Mouse (Mus musculus): ENCODE measurements around the gene Cand2. TPM values are rescaled to one million over a fixed set of nuclear protein-coding genes. Genes with fewer than 3 reads are reported as not detected.

Gene Cand2
- polyA plus RNA-seq, 2 experiments from 2014 or later: 2.3 to 3.3 TPM

DNA sequence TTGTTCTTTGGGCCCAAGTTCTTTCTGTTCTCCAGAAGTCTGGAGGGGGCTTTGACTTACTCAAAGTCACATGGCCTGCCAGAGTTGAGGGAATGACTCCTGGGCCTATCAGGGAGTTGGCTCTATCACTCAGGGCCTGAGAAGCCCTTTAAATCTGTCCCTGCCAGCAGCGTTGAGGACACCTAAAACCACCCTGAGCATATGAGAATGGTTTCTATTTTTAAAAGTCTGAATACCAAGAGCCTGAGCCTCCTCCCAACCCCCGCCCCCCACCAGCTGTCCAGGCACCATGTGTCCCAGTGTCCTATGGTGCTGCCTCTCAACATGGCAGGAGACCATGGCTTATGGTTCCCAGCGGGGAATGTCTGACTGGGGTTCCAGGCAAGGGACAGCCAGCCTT, 1.5 kb downstream of the Cand2 start:
- no peak for ATAC-seq

GRCm38 (mm10) chr6:115776363-115776762, 2.0 kb downstream of the Cand2 start:
- no peak for ATAC-seq

GRCm38 (mm10) chr6:115782781-115783180, 8.4 kb downstream of the Cand2 start:
- no peak for ATAC-seq

DNA sequence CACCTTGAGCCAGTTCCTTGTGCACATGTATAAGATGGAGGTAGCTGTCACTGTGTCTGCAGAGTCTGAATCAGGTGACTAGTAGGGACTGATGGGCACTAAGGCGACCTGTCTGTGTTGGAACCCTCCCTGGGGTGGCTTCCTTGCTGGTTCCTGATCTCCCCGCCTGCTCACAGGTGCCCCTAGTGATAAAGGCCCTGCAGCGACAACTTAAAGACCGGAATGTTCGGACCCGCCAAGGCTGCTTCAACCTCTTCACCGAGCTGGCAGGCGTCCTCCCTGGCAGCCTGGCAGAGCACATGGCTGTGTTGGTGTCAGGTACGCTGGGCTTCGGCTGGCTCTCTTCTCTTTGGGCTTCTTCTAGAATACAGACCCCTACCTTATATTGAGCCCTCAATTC, 16.7 kb downstream of the Cand2 start:
- no peak for ATAC-seq

DNA sequence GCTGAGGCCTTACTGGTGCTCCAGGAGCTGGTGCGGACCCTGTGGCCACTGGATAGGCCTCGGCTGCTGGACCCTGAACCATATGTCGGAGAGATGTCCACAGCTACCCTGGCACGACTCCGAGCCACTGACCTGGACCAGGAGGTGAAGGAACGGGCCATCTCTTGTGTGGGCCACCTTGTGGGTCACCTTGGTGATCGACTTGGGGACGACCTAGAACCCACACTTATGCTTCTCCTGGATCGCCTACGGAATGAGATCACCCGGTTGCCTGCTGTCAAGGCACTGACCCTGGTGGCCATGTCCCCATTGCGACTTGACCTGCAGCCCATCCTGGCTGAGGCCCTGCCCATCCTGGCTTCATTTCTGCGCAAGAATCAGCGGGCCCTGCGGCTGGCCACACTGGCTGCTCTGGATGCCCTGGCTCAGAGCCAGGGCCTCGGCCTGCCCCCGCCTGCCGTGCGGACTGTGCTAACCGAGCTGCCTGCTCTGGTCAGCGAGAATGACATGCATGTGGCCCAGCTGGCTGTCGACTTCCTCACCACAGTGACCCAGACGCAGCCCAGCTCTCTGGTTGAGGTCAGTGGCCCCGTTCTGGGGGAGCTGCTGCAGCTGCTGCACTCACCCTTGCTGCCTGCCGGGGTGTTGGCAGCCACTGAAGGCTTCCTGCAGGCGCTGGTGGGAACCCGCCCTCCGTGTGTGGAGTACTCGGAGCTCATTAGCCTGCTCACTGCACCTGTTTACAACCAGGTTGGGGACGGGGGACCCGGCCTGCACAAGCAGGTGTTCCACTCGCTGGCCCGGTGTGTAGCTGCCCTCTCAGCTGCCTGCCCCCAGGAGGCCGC, 17.7 kb downstream of the Cand2 start:
- peak; percentile 45 for ATAC-seq

GRCm38 (mm10) chr6:115792691-115793215, 18.4 kb downstream of the Cand2 start:
- peak; percentile 57 for ATAC-seq

DNA sequence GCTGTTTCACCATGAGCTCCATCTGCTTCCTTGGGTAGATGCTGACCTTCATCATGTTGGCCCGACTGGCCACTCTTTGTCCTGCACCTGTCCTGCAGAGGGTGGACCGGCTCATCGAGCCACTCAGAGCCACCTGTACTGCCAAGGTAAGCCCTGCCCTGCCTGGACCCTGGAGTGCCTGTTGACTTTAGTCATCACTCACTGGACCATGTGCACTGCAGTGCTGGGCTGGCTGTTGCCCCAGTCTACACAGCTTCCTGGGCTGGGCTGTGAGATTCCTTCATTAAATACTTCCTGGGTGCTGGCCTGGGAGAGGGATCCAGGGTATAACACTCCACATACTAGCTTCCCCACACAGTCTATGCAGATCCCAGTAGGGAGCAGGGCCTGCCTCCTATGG, 27.5 kb downstream of the Cand2 start:
- no peak for ATAC-seq

- ATAC-seq: peak; percentile 43
Observed at GRCm38 (mm10) chr6:115803541-115804382, 29.4 kb downstream of the Cand2 start.

DNA sequence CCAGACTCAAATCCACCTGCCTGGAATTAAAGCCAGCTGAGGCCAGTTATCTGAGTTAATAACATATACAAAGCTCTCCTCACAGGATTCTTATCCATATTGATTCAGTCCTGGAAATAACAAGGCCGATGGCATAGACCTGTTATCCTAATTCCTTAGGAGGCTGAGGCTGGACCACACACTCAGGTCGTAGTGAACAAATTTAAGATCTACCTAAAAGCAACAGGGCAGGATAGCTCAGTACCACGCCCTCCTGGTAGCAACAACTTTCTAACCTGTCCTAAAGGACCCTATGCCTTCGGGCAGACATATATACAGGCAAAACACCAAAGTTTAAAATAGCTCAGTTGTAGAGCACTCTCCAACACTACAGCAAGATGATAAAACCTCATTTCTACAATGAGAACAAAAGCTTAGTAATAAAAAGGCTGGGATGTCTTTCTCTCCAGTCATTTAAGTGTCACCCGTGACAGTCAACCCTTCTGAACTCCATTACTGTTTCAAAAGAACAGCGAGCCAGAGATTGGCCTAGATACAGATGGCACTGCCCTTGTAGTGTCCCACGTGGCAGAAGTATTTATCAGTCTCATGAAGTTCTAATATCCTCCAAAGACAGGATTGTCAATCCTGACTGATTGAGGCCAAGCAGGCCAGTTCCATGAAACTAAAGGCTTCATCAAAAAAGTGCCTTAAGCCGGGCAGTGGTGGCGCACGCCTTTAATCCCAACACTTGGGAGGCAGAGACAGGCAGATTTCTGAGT, 30.3 kb downstream of the Cand2 start:
- ATAC-seq: no peak

GRCm38 (mm10) chr6:115807464-115808195, 33.3 kb downstream of the Cand2 start:
- no peak for ATAC-seq

DNA sequence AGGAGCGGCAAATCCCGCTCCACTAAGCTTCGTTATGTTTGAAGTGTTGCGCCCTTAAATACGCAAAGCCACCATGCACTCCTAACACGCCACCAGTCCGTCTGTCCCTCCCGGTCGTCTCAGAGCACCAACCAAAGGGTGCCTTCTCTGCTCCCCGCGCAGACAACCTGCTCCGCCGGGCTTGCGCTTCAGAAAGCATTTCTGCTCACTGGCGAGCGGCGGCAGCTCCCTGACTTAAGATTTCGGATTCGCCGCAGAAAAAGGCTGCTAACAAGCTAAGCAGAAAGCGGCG, 33.8 kb downstream of the Cand2 start:
- peak; percentile 13 for ATAC-seq

GRCm38 (mm10) chr6:115808488-115809231, 34.3 kb downstream of the Cand2 start, which contains the start of gene Rpl32:
Rpl32 (minus strand) TSS chr6:115808747.
- peak; percentile 92 for ATAC-seq

GRCm38 (mm10) chr6:115811606-115812005, 37.3 kb downstream of the Cand2 start:
- no peak for ATAC-seq

DNA sequence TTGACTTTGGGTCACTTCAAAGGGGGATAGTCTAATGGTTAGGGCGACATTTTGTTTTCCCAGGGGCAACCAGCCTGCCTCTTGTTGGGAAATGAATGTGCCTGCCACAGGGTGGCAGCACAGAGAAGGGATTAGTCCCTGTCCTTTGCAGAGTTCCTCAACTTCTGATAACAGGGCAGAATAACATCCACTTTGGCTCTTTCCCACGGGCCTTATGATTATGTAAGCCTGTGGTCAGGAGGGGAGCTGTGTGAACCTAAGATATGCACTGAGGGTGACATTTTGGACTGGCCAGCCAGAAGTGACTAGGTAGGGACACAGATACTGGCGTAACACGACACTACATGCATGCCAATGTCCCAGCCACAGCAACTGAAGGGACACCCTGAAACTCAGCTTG, 39.8 kb downstream of the Cand2 start:
- ATAC-seq: no peak

DNA sequence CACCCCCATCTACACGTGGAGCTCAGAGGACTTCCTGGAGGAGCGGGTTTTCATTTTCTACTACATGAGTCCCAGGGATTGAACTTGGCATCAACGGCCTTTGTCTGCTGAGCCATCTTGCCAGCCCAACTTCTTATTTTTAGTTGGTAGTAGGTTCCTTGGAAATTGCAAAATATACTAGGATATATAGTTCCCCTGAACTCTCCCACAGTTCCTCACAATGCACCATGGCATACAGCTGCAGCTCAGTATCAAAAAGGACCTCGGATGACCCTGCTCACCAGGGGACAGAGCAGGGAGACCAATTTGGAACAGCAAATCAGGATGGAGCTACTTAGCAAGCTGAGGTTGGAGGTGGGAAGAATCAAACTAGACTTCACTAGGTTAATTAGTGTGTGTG, 40.7 kb downstream of the Cand2 start:
- ATAC-seq: no peak

- no peak for ATAC-seq
Observed at GRCm38 (mm10) chr6:115818129-115818528, 43.8 kb downstream of the Cand2 start.

GRCm38 (mm10) chr6:115821216-115821993, 47.1 kb downstream of the Cand2 start:
- no peak for ATAC-seq

GRCm38 (mm10) chr6:115823850-115824464, 49.6 kb downstream of the Cand2 start:
- peak; percentile 98 for ATAC-seq

DNA sequence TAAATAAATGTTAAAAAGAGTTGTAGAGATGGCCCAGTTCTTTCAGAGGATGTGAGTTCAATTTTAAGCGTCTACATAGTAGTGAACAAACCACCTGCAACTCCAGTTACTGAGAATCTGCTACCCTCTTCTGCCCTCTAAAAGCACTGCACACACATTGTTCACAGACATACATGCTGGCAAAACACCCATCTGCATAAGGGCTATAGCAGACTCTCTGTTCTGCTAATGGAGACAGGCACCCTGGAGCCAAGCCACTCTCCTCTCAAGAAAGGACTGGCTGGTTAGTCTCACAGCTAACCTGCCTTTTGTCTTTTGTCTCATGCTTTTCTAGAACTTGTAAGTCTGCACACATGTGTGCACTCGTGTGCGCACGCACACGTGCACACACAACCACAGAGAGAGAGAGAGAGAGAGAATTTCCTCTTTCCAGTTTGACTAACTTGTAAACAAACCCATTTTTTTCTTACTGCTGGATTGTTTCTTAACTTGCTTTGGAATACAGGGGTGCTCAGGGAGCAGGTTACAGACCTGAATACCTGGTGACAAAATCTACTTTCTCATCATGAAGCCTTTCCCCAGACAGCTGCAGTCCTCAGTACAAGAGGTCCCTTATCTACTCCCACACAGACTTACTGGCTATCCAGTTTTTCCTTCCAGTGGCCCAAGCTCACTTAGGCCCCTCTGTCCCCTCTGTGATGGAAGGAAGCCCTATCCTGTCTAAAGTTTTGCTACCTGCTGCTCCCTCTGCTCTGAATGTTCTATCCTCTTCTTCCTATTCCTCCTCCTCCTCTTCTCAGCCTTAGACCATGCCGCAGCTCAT, 56.7 kb downstream of the Cand2 start:
- ATAC-seq: no peak

Measured in activated CD4-positive, CD25-positive, alpha-beta regulatory T cell, adult 4 months (primary cell).